Mouse (Mus musculus) testis, adult 2 months (tissue): Measurements from ENCODE around the gene Nr0b2. TPM values are rescaled to one million over a fixed set of nuclear protein-coding genes. Genes with fewer than 3 reads are reported as not detected.
"Not testable (repeated sequence)": the region's sequence is repeated elsewhere in the genome, so short reads cannot be mapped to it uniquely, and the experiment has no call there.

Source experiments
- H3K27ac ChIP-seq: fragments of 200-500 bp; 2 replicates; pipeline ENCODE4 v1.5.1; 2012; ENCODE audit warnings: low read depth, low read length; ENCODE audit not compliant: control insufficient read depth, insufficient read depth
- H3K27me3 ChIP-seq: fragments of 200-500 bp; 2 replicates; pipeline ENCODE4 v1.6.1; 2012; ENCODE audit warnings: mild to moderate bottlenecking, low read length, moderate library complexity; ENCODE audit not compliant: control insufficient read depth, insufficient read depth
- H3K36me3 ChIP-seq: fragments of 200-500 bp; 2 replicates; pipeline ENCODE4 v1.6.1; 2012; ENCODE audit warnings: mild to moderate bottlenecking, low read length; ENCODE audit not compliant: control insufficient read depth, insufficient read depth
- H3K4me1 ChIP-seq: fragments of 200-500 bp; 2 replicates; pipeline ENCODE4 v1.6.1; 2012; ENCODE audit warnings: low read length; ENCODE audit not compliant: control insufficient read depth, insufficient read depth
- H3K4me3 ChIP-seq: fragments of 200-500 bp; 2 replicates; pipeline ENCODE4 v1.5.1; 2012; ENCODE audit warnings: low read depth, mild to moderate bottlenecking, low read length, moderate library complexity, mixed read lengths; ENCODE audit not compliant: control insufficient read depth
- CTCF ChIP-seq: fragments of 200-500 bp; IDR thresholded peaks from 2 replicates; pipeline ENCODE4 v1.5.1; 2012; ENCODE audit warnings: low read depth, mild to moderate bottlenecking, inconsistent platforms, low read length, moderate library complexity; ENCODE audit not compliant: control insufficient read depth, insufficient read depth, insufficient replicate concordance
- POLR2A ChIP-seq: fragments of 200-500 bp; IDR thresholded peaks from 2 replicates; pipeline ENCODE4 v1.6.1; 2012; ENCODE audit warnings: low read depth, mild to moderate bottlenecking, inconsistent platforms, low read length, moderate library complexity; ENCODE audit not compliant: control insufficient read depth
- polyA plus RNA-seq: library from polyadenylated mRNA; depleted of rRNA; stranded (reverse); fragments of >200 nt; gene quantifications from 2 replicates; pipeline ENCODE4 v1.2.3, GENCODE M21; 2012; rRNA removed

The Nr0b2 gene
- 0.42 and 0.51 TPM in 2 replicates for polyA plus RNA-seq

DNA sequence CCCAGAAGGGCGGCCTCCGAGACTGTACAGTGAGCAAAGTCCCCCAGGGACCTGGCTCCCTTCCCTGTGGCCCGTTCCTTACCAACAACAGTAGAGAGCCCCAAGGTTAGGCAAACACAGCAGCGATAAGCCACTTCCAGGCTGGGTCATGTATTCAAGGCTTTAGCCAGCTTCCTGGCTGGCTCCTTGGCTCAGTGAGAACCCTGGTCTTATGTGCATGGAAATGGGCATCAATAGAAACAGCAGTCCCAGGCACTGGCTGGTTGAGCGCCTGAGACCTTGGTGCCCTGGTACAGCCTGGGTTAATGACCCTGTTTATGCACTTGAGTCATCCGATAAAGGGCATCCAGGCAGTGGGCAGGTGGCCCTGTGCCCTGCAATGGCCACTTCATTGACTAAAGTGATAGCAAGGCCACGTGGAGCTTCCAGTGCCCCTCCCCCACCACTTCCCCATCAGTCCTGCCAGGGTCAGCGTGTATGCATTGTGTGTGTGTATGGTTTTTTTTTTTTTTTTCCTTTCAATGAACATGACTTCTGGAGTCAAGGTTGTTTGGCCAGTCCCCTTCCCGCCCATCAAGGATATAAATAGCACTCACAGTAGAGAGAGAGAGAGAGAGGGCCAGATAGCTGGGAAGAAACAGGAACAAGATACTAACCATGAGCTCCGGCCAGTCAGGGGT lies at the start of gene Nr0b2:
Gene Nr0b2 (plus strand): TSS at position 609 of the 680 bp plus-strand sequence.
- no peak within 1 kb of the TSS for H3K27ac ChIP-seq
- no peak within 1 kb of the TSS for H3K4me3 ChIP-seq
- TF ChIP-seq CTCF (no peak), POLR2A (no peak)
- H3K27me3 ChIP-seq: no peaks in the 10 kb centered on the region
- H3K4me1 ChIP-seq: no peaks in the 10 kb centered on the region
- H3K36me3 ChIP-seq: no peaks in the 10 kb centered on the region

DNA sequence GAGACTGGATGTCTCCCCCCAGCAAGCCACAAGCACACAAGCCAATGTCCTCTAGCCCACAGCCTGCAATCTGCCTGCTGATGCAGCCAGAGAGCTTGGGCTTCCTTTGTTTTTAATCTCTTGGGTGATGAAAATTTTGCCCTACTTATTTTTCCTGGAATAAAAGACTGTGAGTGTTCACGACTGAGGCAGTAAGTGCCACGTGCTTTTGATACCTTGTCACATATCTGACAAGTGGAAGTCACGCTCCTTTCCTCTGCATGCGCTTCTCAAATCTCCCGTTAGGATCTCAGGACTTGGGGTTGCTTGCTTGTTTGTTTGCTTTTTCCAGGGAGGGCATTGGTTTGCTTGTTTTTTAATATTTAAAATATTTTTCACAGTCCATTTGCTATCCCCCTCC lies 48.9 kb upstream of the Nr0b2 start:
- no peak overlapping the region for H3K4me3 ChIP-seq
- H3K36me3 ChIP-seq: no peaks in the 10 kb centered on the region
- no peak for TF ChIP-seq CTCF
- TF ChIP-seq POLR2A: no peak
- no peaks in the 10 kb centered on the region for H3K4me1 ChIP-seq
- H3K27me3 ChIP-seq: no peaks in the 10 kb centered on the region
- H3K27ac ChIP-seq: no peak overlapping the region

DNA sequence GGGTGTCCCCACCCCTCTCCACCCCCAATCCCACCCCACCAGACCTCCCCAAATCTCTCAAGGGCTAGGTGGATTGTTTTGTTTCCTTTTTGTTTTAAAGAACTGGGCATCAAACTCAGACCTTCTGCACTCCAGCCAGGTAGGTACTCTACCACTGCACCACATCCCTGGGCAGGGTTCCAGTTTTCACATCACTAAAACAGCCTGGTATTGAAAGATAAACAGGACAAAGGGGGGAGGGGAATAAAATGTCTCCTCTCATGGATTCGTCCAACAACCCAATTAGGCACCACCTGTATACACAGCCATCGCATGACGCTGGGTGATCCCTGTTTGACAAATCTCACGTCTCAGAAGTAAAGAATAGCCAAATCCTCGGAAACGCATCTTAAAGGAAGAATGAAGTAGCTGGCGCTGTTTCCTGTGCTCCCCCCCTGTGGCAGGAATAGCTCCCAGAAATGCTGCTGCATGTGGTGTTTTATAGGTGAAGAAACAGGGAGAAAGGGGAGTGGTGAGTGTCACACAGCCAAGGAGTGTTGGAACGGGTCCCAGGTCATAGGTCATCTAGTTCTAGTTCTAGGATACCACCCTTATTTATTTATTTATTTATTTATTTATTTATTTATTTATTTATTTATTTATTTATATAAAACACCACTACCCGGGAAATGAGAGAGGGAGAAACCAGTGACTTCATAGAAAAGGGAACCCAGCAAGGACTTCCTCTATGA lies 48.3 kb upstream of the Nr0b2 start:
- Histone ChIP-seq H3K4me3 (no peak overlapping the region), H3K27me3 (no peaks in the 10 kb centered on the region), H3K27ac (no peak overlapping the region), H3K36me3 (no peaks in the 10 kb centered on the region), H3K4me1 (no peaks in the 10 kb centered on the region)
- no peak for TF ChIP-seq POLR2A
- TF ChIP-seq CTCF: no peak

DNA sequence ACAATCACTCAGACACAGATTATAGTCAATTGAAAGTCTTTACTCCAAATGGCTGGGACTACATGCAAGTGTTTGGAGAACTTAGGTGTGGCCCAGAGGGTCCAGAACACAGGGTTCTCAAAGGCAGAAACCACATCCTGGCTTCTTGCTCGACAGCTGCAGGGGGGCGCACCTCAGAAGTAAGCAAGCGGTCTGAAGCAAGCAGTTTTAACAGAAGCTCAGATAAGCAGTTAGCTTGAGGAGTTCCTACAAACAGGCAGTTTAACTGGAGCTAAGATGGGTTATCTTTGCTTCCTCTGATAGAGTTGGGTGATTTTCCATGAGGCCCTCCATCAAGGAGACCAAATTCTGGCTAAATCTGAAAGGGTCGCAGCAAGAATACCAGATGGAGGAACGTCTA lies 46.6 kb upstream of the Nr0b2 start:
- Histone ChIP-seq H3K27me3 (no peaks in the 10 kb centered on the region), H3K4me3 (no peak overlapping the region), H3K27ac (no peak overlapping the region), H3K36me3 (no peaks in the 10 kb centered on the region), H3K4me1 (no peaks in the 10 kb centered on the region)
- TF ChIP-seq POLR2A: no peak
- no peak for TF ChIP-seq CTCF

DNA sequence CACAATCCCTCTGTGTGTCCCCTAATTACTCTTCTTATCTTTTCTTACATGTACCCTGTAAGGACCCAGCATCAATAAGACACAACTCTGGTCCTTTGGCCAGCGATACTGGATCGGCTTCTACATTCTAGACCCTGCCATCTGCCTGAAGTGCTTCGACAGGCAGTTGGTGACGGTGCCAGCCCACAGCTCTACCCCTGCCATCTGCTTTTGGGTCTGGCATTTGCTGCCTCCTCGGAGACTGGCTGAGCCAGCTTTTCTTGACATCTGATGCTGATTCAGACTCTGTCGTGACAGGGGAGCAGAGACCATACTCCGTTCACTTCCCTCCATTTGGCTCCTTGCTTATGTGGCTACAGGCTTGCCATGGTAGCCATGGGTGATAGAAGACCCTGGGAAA lies 44.2 kb upstream of the Nr0b2 start:
- H3K27me3 ChIP-seq: no peaks in the 10 kb centered on the region
- no peak overlapping the region for H3K27ac ChIP-seq
- no peaks in the 10 kb centered on the region for H3K36me3 ChIP-seq
- H3K4me1 ChIP-seq: no peaks in the 10 kb centered on the region
- TF ChIP-seq POLR2A (no peak), CTCF (no peak)
- H3K4me3 ChIP-seq: no peak overlapping the region

DNA sequence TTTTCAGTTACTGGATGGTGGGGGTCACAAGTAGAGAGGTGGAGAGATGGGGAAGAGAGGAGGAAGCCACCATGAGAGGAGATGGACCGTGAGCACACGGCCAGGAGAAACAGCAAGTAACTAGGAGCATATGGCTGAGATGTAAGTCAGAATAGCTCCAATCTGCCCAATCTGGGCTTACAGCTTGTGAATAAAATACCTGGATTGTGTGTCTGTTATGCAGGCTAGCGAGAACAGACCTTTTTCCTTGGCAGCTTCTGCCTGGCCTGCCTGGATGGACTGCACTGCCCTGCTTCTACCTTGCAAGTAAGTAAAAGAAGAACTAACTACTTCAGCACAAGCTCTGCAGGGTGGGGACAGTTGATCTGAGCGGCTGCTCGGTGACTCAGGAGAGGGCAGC lies 42.1 kb upstream of the Nr0b2 start:
- H3K27me3 ChIP-seq: no peaks in the 10 kb centered on the region
- H3K4me3 ChIP-seq: no peak overlapping the region
- no peak for TF ChIP-seq POLR2A
- TF ChIP-seq CTCF: no peak
- no peaks in the 10 kb centered on the region for H3K36me3 ChIP-seq
- H3K4me1 ChIP-seq: no peaks in the 10 kb centered on the region
- no peak overlapping the region for H3K27ac ChIP-seq

DNA sequence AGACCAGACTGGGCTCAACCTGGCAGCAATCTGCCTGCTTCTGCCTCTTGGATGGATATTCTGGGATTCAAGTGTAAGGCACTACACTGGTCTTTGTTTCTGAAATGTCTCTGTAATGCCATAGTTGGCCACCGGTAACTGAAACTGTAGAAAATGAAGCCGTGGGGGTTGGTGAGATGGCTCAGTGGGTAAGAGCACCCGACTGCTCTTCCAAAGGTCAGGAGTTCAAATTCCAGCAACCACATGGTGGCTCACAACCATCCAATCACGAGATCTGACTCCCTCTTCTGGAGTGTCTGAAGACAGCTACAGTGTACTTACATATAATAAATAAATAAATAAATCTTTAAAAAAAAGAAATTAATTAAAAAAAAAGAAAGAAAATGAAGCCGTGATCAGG lies 40.7 kb upstream of the Nr0b2 start:
- not testable (repeated sequence) for H3K4me3 ChIP-seq, H3K27me3 ChIP-seq, H3K4me1 ChIP-seq, H3K36me3 ChIP-seq, H3K27ac ChIP-seq

DNA sequence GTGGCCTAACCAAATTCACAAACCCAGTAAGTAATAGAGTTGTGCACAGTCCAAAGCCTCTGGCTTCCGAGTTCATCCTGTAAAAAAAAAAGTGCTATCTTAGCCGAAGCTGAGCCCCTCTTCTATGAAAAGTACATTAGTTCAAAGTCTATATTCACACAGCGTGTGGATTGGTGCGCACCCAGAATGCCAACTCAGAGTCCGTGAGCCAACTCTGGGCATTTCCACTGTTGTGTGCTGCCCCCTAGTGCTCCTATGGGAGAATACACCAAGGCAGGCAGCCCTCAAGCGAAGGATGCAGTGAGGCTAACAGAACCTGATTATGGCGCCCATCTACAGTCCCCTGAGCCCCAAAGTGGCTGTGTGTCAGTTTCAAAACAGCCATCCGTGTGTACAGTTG lies 40.2 kb upstream of the Nr0b2 start:
- Histone ChIP-seq H3K4me1 (no peaks in the 10 kb centered on the region), H3K4me3 (no peak overlapping the region), H3K27me3 (no peaks in the 10 kb centered on the region), H3K36me3 (no peaks in the 10 kb centered on the region), H3K27ac (no peak overlapping the region)
- TF ChIP-seq POLR2A: no peak
- peak; percentile 96 for TF ChIP-seq CTCF
